In genomic region chr10:13677440-13677839, GRCm38 (mm10) we compare ENCODE assay signal across 24 mouse cellular contexts.
DNase-seq lines count a peak whose midpoint lies in the region; ATAC-seq lines count a peak whose summit lies in the region.
"Had no signal": no experiment of that assay in that cellular context is flagged by ENCODE, and none has a peak within 500 bp of the region (broad histone marks: within the 10 kb centered on the region; RNA-seq: fewer than 3 reads in every experiment).

No protein-coding gene starts in this region.

- no peak overlapping the region for H3K27ac ChIP-seq in lung, embryonic 16.5 days (ENCODE audit: low read length)
- H3K27ac ChIP-seq: hindbrain, embryonic 14.5 days; liver, embryonic 15.5 days; macrophage; midbrain, embryonic 13.5 days; neural tube, embryonic 13.5 days; stomach, embryonic 15.5 days had no signal

- H3K4me3 ChIP-seq in lung, embryonic 16.5 days (ENCODE audit: low read length): no peak overlapping the region
- H3K4me3 ChIP-seq: liver, embryonic 15.5 days; midbrain, embryonic 13.5 days; neural tube, embryonic 13.5 days; stomach, embryonic 15.5 days had no signal

- peak; percentile 13 to 16 for DNase-seq in heart, postnatal 10 days
- no peak for DNase-seq in heart, postnatal 25 days (ENCODE audit: low spot score)
- peak; percentile 45 for DNase-seq in adipocyte (ENCODE audit: low spot score)
- peak; percentile 37 for DNase-seq in lung, postnatal 36 days
- no peak for DNase-seq in spleen, postnatal 10 days (ENCODE audit: low spot score in 2 of 2)
- DNase-seq in gastrocnemius, postnatal 36 days: no peak
- DNase-seq: adrenal gland, adult 2 months; adrenal gland, postnatal 36 days; cerebellum, adult 9-10 months; cerebellum, postnatal 36 days; gastrocnemius, postnatal 14 days; kidney, adult 9 months; kidney, postnatal 14 days; liver had no signal

- peak; percentile 84 for ATAC-seq in lung, embryonic 16.5 days (ENCODE audit: low read depth)
- ATAC-seq: CD4-positive, CD25-positive, alpha-beta regulatory T cell, adult 4 months; forebrain, embryonic 14.5 days; intestine, postnatal 0 days; midbrain, embryonic 13.5 days had no signal

- no peaks in the 10 kb centered on the region for H3K9me3 ChIP-seq in lung, embryonic 16.5 days (ENCODE audit: control insufficient read depth, low read length)
- H3K9me3 ChIP-seq: liver, embryonic 15.5 days; midbrain, embryonic 13.5 days; neural tube, embryonic 13.5 days; stomach, embryonic 15.5 days had no signal

- intact Hi-C loops in heart, postnatal 10 days (cut with DNase I): no loop called here
- intact Hi-C loops in heart, postnatal 25 days (cut with DNase I): no loop called here
- intact Hi-C loops in gastrocnemius, postnatal 36 days (cut with DNase I): no loop called here

- H3K36me3 ChIP-seq in lung, embryonic 16.5 days (ENCODE audit: control insufficient read depth, insufficient read depth, low read length): no peaks in the 10 kb centered on the region
- H3K36me3 ChIP-seq: liver, embryonic 15.5 days; midbrain, embryonic 13.5 days; neural tube, embryonic 13.5 days; stomach, embryonic 15.5 days had no signal

- H3K9ac ChIP-seq in lung, embryonic 16.5 days (ENCODE audit: low read length): no peak overlapping the region
- H3K9ac ChIP-seq: hindbrain, embryonic 14.5 days; liver, embryonic 15.5 days; midbrain, embryonic 13.5 days; neural tube, embryonic 13.5 days; stomach, embryonic 15.5 days had no signal

- no peaks in the 10 kb centered on the region for H3K4me1 ChIP-seq in lung, embryonic 16.5 days (replicated peaks; ENCODE audit: control insufficient read depth, insufficient read depth, low read length)
- H3K4me1 ChIP-seq: liver, embryonic 15.5 days; neural tube, embryonic 13.5 days; stomach, embryonic 15.5 days had no signal

- H3K27me3 ChIP-seq in lung, embryonic 16.5 days (ENCODE audit: control insufficient read depth, insufficient read depth, low read depth, low read length): no peaks in the 10 kb centered on the region
- H3K27me3 ChIP-seq: liver, embryonic 15.5 days; midbrain, embryonic 13.5 days; neural tube, embryonic 13.5 days; stomach, embryonic 15.5 days had no signal

- H3K4me2 ChIP-seq in lung, embryonic 16.5 days (ENCODE audit: low read depth, low read length): no peak overlapping the region
- H3K4me2 ChIP-seq: hindbrain, embryonic 14.5 days; liver, embryonic 15.5 days; midbrain, embryonic 13.5 days; neural tube, embryonic 13.5 days; stomach, embryonic 15.5 days had no signal

- WGBS in lung, embryonic 16.5 days: 72% methylated on average over 2 of the region's 2 CpGs

Comparison
In these comparisons a context has a peak if more than half of its experiments do, and no peak if none do; other contexts are left out.
1. DNase-seq: peak in heart, postnatal 10 days (2 of 2), adipocyte (single experiment) and lung, postnatal 36 days (single experiment); none in heart, postnatal 25 days (single experiment), spleen, postnatal 10 days (0 of 2) and gastrocnemius, postnatal 36 days (0 of 2).